Mouse (Mus musculus) retina, postnatal 7 days (tissue): ENCODE measurements around the gene Msantd2.

Experiments
- DNase-seq: peaks from one replicate; pipeline ENCODE4 v3.0.0-alpha.2; 2012; ENCODE audit warnings: low read depth, low spot score

Gene Msantd2

GRCm38 (mm10) chr9:37488611-37489396 is at the start of gene Msantd2:
Gene Msantd2 (plus strand): TSS chr9:37489319.
- peak; percentile 76 for DNase-seq

- DNase-seq = no peak
Observed at GRCm38 (mm10) chr9:37452401-37452800, 36.7 kb upstream of the Msantd2 start.

- DNase-seq = no peak
Observed at GRCm38 (mm10) chr9:37453328-37453727, 35.8 kb upstream of the Msantd2 start.

GRCm38 (mm10) chr9:37454011-37454492 is 35.1 kb upstream of the Msantd2 start:
- no peak for DNase-seq

- no peak for DNase-seq
Observed at GRCm38 (mm10) chr9:37454991-37455390, 34.1 kb upstream of the Msantd2 start.

DNA sequence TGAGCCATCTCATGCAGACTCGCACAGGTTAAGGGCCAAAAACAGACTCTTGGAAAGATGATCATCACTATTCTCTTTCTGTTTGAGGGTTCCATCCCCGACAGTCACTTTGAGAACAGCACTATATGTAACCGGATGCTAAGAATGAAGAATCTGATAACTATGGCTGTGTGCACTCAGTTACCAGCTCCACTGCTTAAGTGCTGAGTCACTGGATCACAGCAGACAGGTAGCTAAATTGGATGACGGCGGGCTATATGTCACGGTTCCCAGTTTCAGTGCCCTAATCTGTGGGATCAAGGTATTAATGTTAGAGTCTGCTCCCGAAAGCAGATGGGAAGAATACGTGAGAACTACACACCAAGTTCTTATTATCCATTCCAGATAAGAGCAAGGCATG is 33.3 kb upstream of the Msantd2 start:
- DNase-seq = no peak

DNA sequence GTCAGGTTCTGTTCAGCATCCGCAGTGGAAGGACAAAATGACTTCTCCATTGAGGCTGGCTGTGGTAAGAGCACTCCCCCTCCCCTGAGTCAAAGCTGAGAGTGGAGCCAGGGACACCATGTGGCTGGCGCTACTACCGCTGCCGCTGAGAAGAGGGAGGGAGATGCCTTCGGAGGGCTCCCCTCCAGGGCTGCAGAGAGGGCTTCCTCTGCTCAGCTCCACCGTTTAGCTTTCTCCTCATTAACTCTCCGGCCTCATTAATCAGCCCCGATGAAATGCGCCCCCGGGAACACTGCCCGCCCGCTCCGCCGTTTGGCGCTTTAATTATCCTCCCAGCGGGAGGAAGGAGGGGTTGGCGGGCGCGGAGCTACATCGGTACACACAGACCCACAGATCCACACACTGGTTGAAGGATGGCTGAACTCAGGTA is 32.6 kb upstream of the Msantd2 start:
- DNase-seq = peak; percentile 48

DNA sequence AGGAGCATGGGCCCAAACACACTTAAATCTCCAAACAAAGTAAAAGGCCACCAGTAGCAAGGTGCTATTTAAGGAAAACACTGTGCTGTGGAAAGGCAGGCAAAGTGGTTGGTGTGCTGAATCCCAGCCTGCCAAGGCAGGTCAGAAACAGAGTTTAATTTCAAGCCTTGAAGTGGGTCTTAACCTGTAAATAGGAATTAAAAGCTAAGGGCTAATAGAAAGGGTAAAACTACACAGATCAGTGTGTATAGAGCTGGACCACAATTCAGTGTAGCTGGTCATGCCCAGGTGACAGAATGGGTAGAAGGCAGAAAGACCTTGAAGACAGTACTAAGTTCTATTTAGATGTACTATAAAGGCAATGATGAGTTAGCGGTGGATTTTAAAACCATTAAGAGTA is 32.0 kb upstream of the Msantd2 start:
- no peak for DNase-seq

- no peak for DNase-seq
Observed at GRCm38 (mm10) chr9:37459665-37460042, 29.5 kb upstream of the Msantd2 start.

GRCm38 (mm10) chr9:37460043-37460960 is 28.8 kb upstream of the Msantd2 start:
- no peak for DNase-seq

- no peak for DNase-seq
Observed at GRCm38 (mm10) chr9:37460961-37461340, 28.2 kb upstream of the Msantd2 start.

GRCm38 (mm10) chr9:37461571-37461970 is 27.5 kb upstream of the Msantd2 start:
- no peak for DNase-seq

DNA sequence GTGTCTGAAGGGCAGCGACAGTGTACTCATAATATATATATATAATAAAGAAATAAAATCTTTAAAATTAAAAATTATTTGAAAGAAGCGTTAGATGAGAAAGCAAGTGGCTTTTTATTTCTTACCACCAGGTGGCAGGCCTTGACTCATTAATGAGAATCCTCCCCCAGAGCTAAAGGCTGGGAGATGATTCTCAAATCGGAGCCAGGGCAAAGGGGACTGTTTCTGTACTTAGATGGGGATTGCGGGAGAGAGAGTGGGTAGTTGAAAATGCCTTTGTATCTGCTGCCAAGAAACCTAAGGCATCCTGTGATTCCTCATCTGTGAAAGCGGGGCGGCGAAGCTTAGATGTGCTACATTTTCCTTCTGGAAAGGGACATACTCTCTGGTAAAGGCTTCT is 26.4 kb upstream of the Msantd2 start:
- peak; percentile 36 for DNase-seq

DNA sequence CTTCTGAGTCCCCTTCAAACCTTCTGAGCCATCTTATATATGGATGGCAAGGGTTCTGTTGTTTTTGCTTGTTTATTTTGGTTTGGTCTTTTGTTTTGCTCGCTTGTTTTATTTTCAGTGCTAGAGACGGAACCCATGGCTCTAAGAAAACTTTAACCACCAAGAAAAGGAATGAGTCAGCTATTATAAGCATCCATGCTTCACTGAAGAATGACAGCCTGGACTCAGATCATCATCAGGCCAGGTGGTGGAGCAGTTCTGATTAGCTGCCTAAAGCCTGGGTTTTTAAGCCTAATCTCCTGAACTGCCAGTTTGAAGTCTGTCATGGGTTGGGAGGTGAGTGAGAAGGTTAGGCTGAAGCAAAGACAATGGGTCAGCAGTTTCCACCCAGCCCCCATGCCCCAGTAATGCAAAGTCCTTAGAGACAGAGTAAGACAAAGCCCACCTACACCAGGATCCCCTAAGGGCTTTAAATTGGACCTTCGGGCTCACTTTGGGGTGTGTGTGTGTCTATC is 15.5 kb upstream of the Msantd2 start:
- DNase-seq = peak; percentile 40

- DNase-seq = no peak
Observed at GRCm38 (mm10) chr9:37474923-37475322, 14.2 kb upstream of the Msantd2 start.

DNA sequence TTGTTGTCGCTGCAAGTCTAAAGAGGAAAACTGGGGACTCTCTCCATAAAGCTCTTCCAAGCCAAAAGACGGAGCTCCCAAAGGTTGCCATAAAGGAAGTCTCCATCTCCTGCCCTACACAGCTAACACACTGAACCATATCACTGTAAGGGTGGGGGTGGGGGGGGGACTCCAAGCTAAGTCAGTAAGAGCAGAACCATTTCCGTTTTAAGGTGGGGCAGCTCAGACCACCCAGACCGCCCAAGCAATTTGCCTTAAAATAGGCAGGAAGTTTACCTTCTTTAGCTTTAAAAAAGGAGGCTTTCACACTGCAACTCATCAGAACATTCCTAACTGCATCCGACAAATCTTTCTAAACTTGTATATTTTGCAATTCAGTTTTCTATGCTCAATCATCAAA is 4.0 kb upstream of the Msantd2 start:
- no peak for DNase-seq

GRCm38 (mm10) chr9:37488041-37488440 is 1.1 kb upstream of the Msantd2 start:
- DNase-seq = no peak

GRCm38 (mm10) chr9:37489446-37490120 is 464 bp downstream of the Msantd2 start:
- no peak for DNase-seq

- DNase-seq = no peak
Observed at GRCm38 (mm10) chr9:37495761-37496160, 6.6 kb downstream of the Msantd2 start.

- DNase-seq = no peak
Observed at GRCm38 (mm10) chr9:37496325-37496724, 7.2 kb downstream of the Msantd2 start.

DNA sequence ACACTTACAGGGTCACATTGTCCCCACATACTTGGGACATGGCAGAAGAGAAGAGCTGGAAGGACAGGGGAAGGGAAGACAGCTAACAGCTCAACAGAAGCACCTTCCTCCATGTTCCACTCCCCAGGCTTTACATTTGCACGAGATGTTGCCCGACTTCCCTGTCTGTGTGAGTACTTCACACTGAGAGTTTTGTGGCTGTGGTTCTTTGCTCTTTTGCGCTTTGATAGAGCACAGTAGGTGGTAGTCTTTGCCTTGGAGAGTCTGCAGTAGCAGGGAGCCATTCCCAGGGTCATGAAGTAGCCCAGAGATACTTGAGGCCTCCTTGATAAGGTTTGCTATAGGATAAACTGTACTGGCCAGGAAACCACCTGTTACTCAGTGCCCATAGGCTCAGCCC is 11.1 kb downstream of the Msantd2 start:
- no peak for DNase-seq

DNA sequence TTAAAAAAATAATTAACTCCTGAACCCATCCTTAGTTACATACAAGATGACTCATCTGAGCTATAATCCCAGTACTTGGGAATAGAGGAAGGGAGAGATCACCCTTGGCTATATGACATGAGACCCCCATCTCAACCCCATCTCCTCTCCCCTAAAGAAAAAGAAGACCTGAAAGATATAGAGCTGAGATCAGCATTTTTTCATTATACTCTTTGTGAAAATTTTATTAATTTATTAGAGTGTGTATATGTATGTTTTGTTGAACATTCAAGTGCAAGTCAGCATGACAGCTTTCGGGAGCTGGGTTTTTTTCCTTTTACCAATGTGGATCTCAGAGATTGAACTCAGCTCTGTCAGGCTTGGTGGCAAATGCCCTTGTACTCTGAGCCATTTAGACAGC is 12.1 kb downstream of the Msantd2 start:
- DNase-seq = no peak
